Mouse (Mus musculus) MEL (cell line): ENCODE results near the gene Bmp2k. TPM values are rescaled to one million over a fixed set of nuclear protein-coding genes. Genes with fewer than 3 reads are reported as not detected.

Experiments used
- DNase-seq: peaks from one replicate; pipeline ENCODE4 v3.0.0; 2011; ENCODE audit warnings: low read depth, low spot score
- H3K27ac ChIP-seq: 2 replicates; pipeline ENCODE4 v1.5.1; 2012; ENCODE audit warnings: low read depth, mild to moderate bottlenecking, control low read depth, low read length, moderate library complexity; ENCODE audit not compliant: control insufficient read depth
- H3K27me3 ChIP-seq, 2 experiments: fragments of 150-350 bp in 1 of 2; sonication (generic) in 1 of 2; 2 replicates each; pipeline ENCODE4 v1.6.1; 2012; ENCODE audit warnings: low read length in 2 of 2, mild to moderate bottlenecking in 2 of 2, improper control_type of control experiment in 1 of 2, moderate library complexity in 1 of 2; ENCODE audit not compliant: insufficient read depth in 2 of 2, control insufficient read depth in 1 of 2
- H3K36me3 ChIP-seq, 2 experiments: 2 replicates each; pipeline ENCODE4 v1.6.1; 2012 to 2014; ENCODE audit warnings: low read length in 2 of 2, improper control_type of control experiment in 1 of 2, inconsistent platforms in 1 of 2, mild to moderate bottlenecking in 1 of 2; ENCODE audit not compliant: insufficient read depth in 2 of 2, control insufficient read depth in 1 of 2
- H3K4me1 ChIP-seq, 2 experiments: fragments of 150-350 bp in 1 of 2; sonication (generic) in 1 of 2; 2 replicates each; pipeline ENCODE4 v1.6.1; 2012; ENCODE audit warnings: low read length in 2 of 2, improper control_type of control experiment in 1 of 2, mild to moderate bottlenecking in 1 of 2; ENCODE audit not compliant: insufficient read depth in 2 of 2, control insufficient read depth in 1 of 2
- H3K4me3 ChIP-seq, 2 experiments: fragments of 150-350 bp in 1 of 2; sonication (generic) in 1 of 2; 2 replicates each; pipeline ENCODE4 v1.5.1; 2012; ENCODE audit warnings: low read depth in 2 of 2, low read length in 2 of 2, mild to moderate bottlenecking in 2 of 2, moderate library complexity in 2 of 2, control low read depth in 1 of 2, improper control_type of control experiment in 1 of 2; ENCODE audit not compliant: control insufficient read depth in 1 of 2, insufficient read depth in 1 of 2
- H3K79me2 ChIP-seq: 2 replicates; pipeline ENCODE4 v1.6.1; 2012; ENCODE audit warnings: mild to moderate bottlenecking, low read length, moderate library complexity; ENCODE audit not compliant: control insufficient read depth, poor library complexity, insufficient read depth
- H3K9ac ChIP-seq: 2 replicates; pipeline ENCODE4 v1.6.1; 2012; ENCODE audit warnings: low read depth, mild to moderate bottlenecking, control low read depth, low read length, moderate library complexity; ENCODE audit not compliant: control insufficient read depth, poor library complexity, severe bottlenecking
- H3K9me3 ChIP-seq: fragments of 150-350 bp; sonication (generic); replicated peaks from 2 replicates; pipeline ENCODE4 v1.6.1; 2012; ENCODE audit warnings: mild to moderate bottlenecking, low read length, improper control_type of control experiment, moderate library complexity; ENCODE audit not compliant: insufficient read depth
- BHLHE40 ChIP-seq: IDR thresholded peaks from 2 replicates; pipeline ENCODE4 v1.6.1; 2012; ENCODE audit warnings: low read depth, mild to moderate bottlenecking, inconsistent platforms, low read length, improper control_type of control experiment, borderline replicate concordance
- CHD1 ChIP-seq: IDR thresholded peaks from 2 replicates; pipeline ENCODE4 v1.6.1; 2012; ENCODE audit warnings: low read depth, mild to moderate bottlenecking, inconsistent platforms, low read length, improper control_type of control experiment
- ELF1 ChIP-seq: IDR thresholded peaks from 2 replicates; pipeline ENCODE4 v1.6.1; 2014; ENCODE audit warnings: low read depth, mild to moderate bottlenecking, inconsistent platforms, low read length, improper control_type of control experiment, moderate library complexity
- EP300 ChIP-seq, 2 experiments: IDR thresholded peaks; 2 replicates each; pipeline ENCODE4 v1.6.1; 2011; ENCODE audit warnings: improper control_type of control experiment in 2 of 2, low read length in 2 of 2, low read depth in 1 of 2, mild to moderate bottlenecking in 1 of 2
- ETS1 ChIP-seq: IDR thresholded peaks from 2 replicates; pipeline ENCODE4 v1.6.1; 2012; ENCODE audit warnings: low read depth, mild to moderate bottlenecking, inconsistent platforms, low read length, improper control_type of control experiment, moderate library complexity
- GABPA ChIP-seq: IDR thresholded peaks from 2 replicates; pipeline ENCODE4 v1.6.1; 2012; ENCODE audit warnings: low read depth, mild to moderate bottlenecking, inconsistent platforms, low read length, improper control_type of control experiment, moderate library complexity
- GATA1 ChIP-seq: IDR thresholded peaks from 2 replicates; pipeline ENCODE4 v1.6.1; 2011; ENCODE audit warnings: low read depth, low read length, improper control_type of control experiment
- JUND ChIP-seq: IDR thresholded peaks from 2 replicates; pipeline ENCODE4 v1.6.1; 2011; ENCODE audit warnings: low read depth, mild to moderate bottlenecking, improper control_type of control experiment, low read length
- MAFK ChIP-seq: IDR thresholded peaks from 2 replicates; pipeline ENCODE4 v1.6.1; 2011; ENCODE audit warnings: low read depth, mild to moderate bottlenecking, low read length, improper control_type of control experiment, borderline replicate concordance
- MAZ ChIP-seq: IDR thresholded peaks from 2 replicates; pipeline ENCODE4 v1.6.1; 2012; ENCODE audit warnings: low read depth, mild to moderate bottlenecking, inconsistent platforms, low read length, improper control_type of control experiment
- MEF2A ChIP-seq: IDR thresholded peaks from 2 replicates; pipeline ENCODE4 v1.6.1; 2014; ENCODE audit warnings: low read depth, mild to moderate bottlenecking, inconsistent platforms, low read length, improper control_type of control experiment; ENCODE audit not compliant: poor library complexity, insufficient replicate concordance, severe bottlenecking; ENCODE audit errors: extremely low read depth
- MXI1 ChIP-seq: IDR thresholded peaks from 2 replicates; pipeline ENCODE4 v1.6.1; 2011; ENCODE audit warnings: mild to moderate bottlenecking, low read depth, low read length, improper control_type of control experiment
- MYB ChIP-seq: IDR thresholded peaks from 2 replicates; pipeline ENCODE4 v1.6.1; 2011; ENCODE audit warnings: mild to moderate bottlenecking, low read depth, low read length, improper control_type of control experiment
- MYC ChIP-seq: IDR thresholded peaks from 2 replicates; pipeline ENCODE4 v1.6.1; 2011; ENCODE audit warnings: low read depth, mild to moderate bottlenecking, low read length, improper control_type of control experiment, moderate library complexity
- POLR2AphosphoS2 ChIP-seq: IDR thresholded peaks from 2 replicates; pipeline ENCODE4 v1.6.1; 2011; ENCODE audit warnings: low read length, improper control_type of control experiment
- RCOR1 ChIP-seq: IDR thresholded peaks from 2 replicates; pipeline ENCODE4 v1.6.1; 2012; ENCODE audit warnings: low read depth, mild to moderate bottlenecking, inconsistent platforms, low read length, improper control_type of control experiment
- SIN3A ChIP-seq: IDR thresholded peaks from 2 replicates; pipeline ENCODE4 v1.6.1; 2012; ENCODE audit warnings: low read length, improper control_type of control experiment, inconsistent platforms
- TAL1 ChIP-seq: IDR thresholded peaks from 2 replicates; pipeline ENCODE4 v1.6.1; 2012; ENCODE audit warnings: mild to moderate bottlenecking, inconsistent platforms, low read length, moderate library complexity, mixed read lengths
- TBP ChIP-seq: IDR thresholded peaks from 2 replicates; pipeline ENCODE4 v1.8.0; 2011; ENCODE audit warnings: low read depth, low read length, improper control_type of control experiment
- TCF12 ChIP-seq: IDR thresholded peaks from 2 replicates; pipeline ENCODE4 v1.6.1; 2014; ENCODE audit warnings: low read depth, mild to moderate bottlenecking, inconsistent platforms, low read length, improper control_type of control experiment, moderate library complexity
- USF1 ChIP-seq: IDR thresholded peaks from 2 replicates; pipeline ENCODE4 v1.6.1; 2014; ENCODE audit warnings: low read depth, mild to moderate bottlenecking, inconsistent platforms, low read length, improper control_type of control experiment, moderate library complexity
- ZC3H11A ChIP-seq: IDR thresholded peaks from 2 replicates; pipeline ENCODE4 v1.6.1; 2012; ENCODE audit warnings: low read depth, mild to moderate bottlenecking, inconsistent platforms, low read length, improper control_type of control experiment
- polyA plus RNA-seq, 2 experiments: library from polyadenylated mRNA; stranded (reverse) in 1 of 2; unstranded in 1 of 2; fragments of >175 nt in 1 of 2; fragments of >200 nt in 1 of 2; gene quantifications; 2 replicates each; pipeline versions ENCODE4 v1.2.1 to v1.2.4; 2012; ENCODE audit warnings: low replicate concordance in 2 of 2, low read depth in 1 of 2; ENCODE audit not compliant: insufficient read length in 2 of 2, insufficient read depth in 1 of 2, missing spikeins in 1 of 2
- total RNA-seq: library from RNA; depleted of rRNA; stranded (reverse); fragments of 300-350 nt; gene quantifications from 2 replicates; pipeline ENCODE4 v1.2.3, GENCODE M21; 2012

Bmp2k gene
- total and polyA plus RNA-seq, 3 experiments: 10.8 to 16.3 TPM; not detected in 1

DNA sequence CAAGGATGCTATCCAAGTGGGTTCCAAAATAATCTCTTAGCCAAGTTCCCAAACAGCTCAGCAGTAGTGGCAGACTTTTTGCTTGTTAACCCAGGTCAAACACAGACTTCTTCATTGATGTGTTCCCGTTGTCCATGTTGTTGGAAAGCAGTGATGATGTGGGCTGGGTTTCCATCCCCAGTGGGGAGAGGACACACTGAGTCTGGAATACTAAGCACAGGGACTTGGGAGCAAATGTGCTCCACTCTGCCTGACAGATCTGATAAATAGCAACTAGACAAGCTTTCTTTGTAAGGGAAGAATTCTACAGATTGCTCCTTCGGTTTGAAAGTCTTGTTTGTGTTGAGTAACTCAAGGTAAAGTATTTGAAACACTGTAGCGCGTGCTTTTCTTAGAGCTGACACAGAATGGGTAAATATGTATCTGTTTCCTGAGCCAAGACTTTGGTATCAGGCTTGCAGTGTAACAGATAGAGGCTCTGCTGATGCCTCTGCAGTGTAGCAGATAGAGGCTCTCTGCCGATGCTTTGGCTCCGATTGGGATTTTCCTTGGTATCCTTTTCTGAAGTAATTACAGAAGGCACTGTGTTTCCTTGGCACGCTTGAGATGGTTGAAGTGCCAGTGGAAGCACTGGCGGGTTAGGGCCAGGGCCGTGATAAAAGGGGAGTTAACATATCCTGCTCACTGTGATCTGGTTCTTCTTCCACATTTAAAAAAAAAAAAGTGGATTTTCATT is 19.5 kb downstream of the Bmp2k start:
- no peak overlapping the region for H3K9ac ChIP-seq
- peaks cover 11 to 39% of the 10 kb centered on the region in 2 experiments for H3K4me1 ChIP-seq
- H3K4me3 ChIP-seq: no peak overlapping the region
- peaks cover 0 to 43% of the 10 kb centered on the region in 2 experiments; a peak in 2 of 4 replicates for H3K36me3 ChIP-seq
- H3K79me2 ChIP-seq: peaks cover 51% of the 10 kb centered on the region
- TF ChIP-seq ZC3H11A (no peak), ETS1 (no peak), GATA1 (0 out of 2 replicates have a peak, but pooled peaks have one; percentile 6), TCF12 (peak; percentile 36; the same call in 1 of the 2 replicates), RCOR1 (no peak), JUND (no peak), TBP (no peak), CHD1 (no peak), MYC (no peak)
- H3K9me3 ChIP-seq: no peaks in the 10 kb centered on the region
- no peak for DNase-seq
- peak overlapping the region; percentile 39 for H3K27ac ChIP-seq
- no peaks in the 10 kb centered on the region for H3K27me3 ChIP-seq

DNA sequence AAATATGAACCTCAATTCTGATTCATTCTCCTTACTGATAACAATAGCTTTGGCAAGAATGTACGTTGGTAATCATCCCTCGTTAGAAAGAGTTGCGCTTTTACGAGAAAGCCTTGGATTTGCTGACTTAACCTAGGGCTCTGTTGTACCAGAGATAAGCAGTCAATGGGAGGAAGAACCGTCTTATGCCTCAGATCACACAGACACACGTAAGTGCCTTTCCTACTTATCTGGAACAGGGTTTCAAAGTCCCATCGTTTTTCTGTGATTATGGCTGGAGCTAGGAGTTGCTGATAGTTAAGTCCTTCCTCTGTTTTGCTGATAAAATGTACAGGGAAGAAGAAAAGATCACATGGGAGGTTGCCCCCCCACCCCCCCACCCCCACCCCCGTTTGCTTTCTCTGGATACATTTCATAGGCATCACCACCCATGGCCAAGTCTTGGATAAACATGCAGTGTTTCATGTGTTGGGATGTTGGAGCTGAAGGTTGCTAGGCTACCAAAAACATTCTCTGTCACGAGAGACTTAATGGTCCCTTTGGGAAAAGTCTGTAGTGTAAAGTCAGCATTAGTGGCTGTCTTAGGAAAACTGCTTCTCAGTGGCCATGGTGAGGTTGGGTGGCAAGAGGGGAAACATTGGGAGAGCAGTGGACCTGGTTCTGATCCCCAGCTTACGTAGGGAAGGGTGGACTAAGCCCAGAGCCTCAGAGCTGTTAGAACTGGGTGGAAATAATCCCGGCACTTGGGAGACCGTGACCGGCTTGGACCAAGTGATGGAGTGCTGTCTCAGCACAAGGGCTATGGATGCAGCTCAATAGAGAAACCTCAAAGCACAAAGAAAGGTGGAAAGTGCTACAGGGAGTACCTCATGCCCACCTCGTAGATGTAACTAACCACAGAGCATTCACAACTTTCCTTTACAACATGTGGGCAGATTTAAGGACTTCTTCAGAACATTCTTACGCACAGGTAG is 25.1 kb downstream of the Bmp2k start:
- peak; percentile 92 for DNase-seq
- peaks cover 15 to 27% of the 10 kb centered on the region in 2 experiments for H3K4me1 ChIP-seq
- H3K79me2 ChIP-seq: peaks cover 36% of the 10 kb centered on the region
- no peak overlapping the region for H3K4me3 ChIP-seq
- H3K9me3 ChIP-seq: no peaks in the 10 kb centered on the region
- H3K27ac ChIP-seq: peak overlapping the region; percentile 94
- no peaks in the 10 kb centered on the region for H3K27me3 ChIP-seq
- TF ChIP-seq BHLHE40: peak; percentile 67
- peak; percentile 81; the same call in 1 of the 2 replicates for TF ChIP-seq MAFK
- peak; percentile 95 to 98 for TF ChIP-seq EP300 (IDR thresholded peaks at IDR 0.05; ENCODE audit: low read depth in 1 of 2, low read length in 2 of 2)
- TF ChIP-seq MEF2A: peak; percentile 49; the same call in 1 of the 2 replicates
- peak; percentile 12; the same call in 1 of the 2 replicates for TF ChIP-seq MXI1
- peak; percentile 64 for TF ChIP-seq TBP
- TF ChIP-seq ELF1: no peak
- peak; percentile 96 for TF ChIP-seq TCF12
- peak; percentile 87 for TF ChIP-seq MYB
- no peak for TF ChIP-seq ZC3H11A
- peak; percentile 95; the same call in 1 of the 2 replicates for TF ChIP-seq ETS1
- TF ChIP-seq GABPA: no peak
- TF ChIP-seq SIN3A: peak; percentile 83
- peak; percentile 52; the same call in 1 of the 2 replicates for TF ChIP-seq USF1
- TF ChIP-seq TAL1: peak; percentile 89
- 0 out of 2 replicates have a peak, but pooled peaks have one; percentile 40 for TF ChIP-seq MAZ
- no peak for TF ChIP-seq POLR2AphosphoS2
- peak; percentile 99 for TF ChIP-seq GATA1
- TF ChIP-seq RCOR1: peak; percentile 100
- H3K9ac ChIP-seq: peak overlapping the region; percentile 11; the same call in 1 of the 2 replicates
- peaks cover 0 to 50% of the 10 kb centered on the region in 2 experiments; a peak in 2 of 4 replicates for H3K36me3 ChIP-seq
